Mouse (Mus musculus) granulocyte monocyte progenitor cell, adult 5-6 weeks (primary cell): Measurements from ENCODE around the gene Peli2. TPM values are rescaled to one million over a fixed set of nuclear protein-coding genes. Genes with fewer than 3 reads are reported as not detected.
A peak's percentile ranks its signal among the peaks of the same experiment; 100 is the strongest.

Source experiments
- ATAC-seq: replicated peaks from 2 replicates; pipeline ENCODE4 v1.8.0; 2016; ENCODE audit warnings: mild to moderate bottlenecking, moderate TSS enrichment, inconsistent platforms; ENCODE audit not compliant: poor library complexity, severe bottlenecking
- total RNA-seq, 2 experiments: library from RNA; stranded (forward) in 1 of 2; stranded (reverse) in 1 of 2; fragments of 200-712, 200-1000 nt in 1 of 2; fragments of >200 nt in 1 of 2; fragmentation: Nextera tagmentation in 1 of 2; gene quantifications; 2 replicates each; pipeline ENCODE4 v1.2.3; 2014 to 2017

Gene Peli2
- total RNA-seq, 2 experiments from 2014 or later = 8.7 to 9.9 TPM

- ATAC-seq = no peak
These were observed 138.2 kb downstream of the Peli2 start for GRCm38 (mm10) chr14:48258696-48259366.

- no peak for ATAC-seq
These were observed 142.5 kb downstream of the Peli2 start for GRCm38 (mm10) chr14:48263146-48263545.

GRCm38 (mm10) chr14:48266710-48267109 lies 146.1 kb downstream of the Peli2 start:
- ATAC-seq = no peak

- no peak for ATAC-seq
These were observed 157.7 kb downstream of the Peli2 start for GRCm38 (mm10) chr14:48278291-48278690.

DNA sequence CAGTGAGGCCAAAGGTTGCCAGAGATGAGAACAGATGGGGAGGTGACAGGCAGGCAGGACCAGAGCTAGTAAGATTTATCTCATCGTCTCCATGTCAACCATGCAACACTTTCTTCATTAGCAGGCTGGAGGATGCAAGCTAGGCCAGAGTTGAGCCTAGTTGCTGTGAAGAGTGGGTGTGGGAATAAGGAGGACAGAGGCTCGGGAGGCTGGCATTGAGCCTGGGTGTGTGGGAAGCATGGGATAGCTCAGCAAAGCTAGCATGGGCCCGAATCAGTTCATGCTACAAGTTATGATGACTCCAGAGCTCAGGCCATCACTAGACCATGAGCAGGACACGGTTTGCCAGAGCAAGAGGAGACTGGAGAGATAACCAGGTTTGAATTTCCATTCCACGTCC lies 166.3 kb downstream of the Peli2 start:
- no peak for ATAC-seq

- no peak for ATAC-seq
These were observed 167.0 kb downstream of the Peli2 start for GRCm38 (mm10) chr14:48287581-48287980.

DNA sequence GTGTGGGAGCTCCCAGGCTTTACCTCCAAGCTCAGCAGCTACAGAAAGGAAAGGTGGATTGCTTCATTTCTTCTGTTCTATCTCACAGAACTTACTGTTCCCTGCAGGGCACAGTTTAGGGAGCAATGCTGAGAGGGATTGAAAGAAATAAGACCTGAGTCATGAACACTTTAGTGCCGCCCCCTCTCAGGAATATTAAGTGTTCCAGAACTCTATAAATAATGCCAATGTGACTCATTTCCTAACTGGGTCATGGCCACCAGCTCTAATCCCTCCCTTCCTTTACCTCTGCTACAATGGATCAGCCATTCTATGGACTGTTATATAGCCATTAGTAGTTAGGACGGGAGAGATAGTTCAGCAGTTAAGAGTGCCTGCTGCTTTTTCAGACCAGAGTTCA lies 168.0 kb downstream of the Peli2 start:
- ATAC-seq = no peak

GRCm38 (mm10) chr14:48289602-48290599 lies 169.3 kb downstream of the Peli2 start:
- no peak for ATAC-seq

GRCm38 (mm10) chr14:48293498-48293897 lies 172.9 kb downstream of the Peli2 start:
- ATAC-seq = no peak

- peak; percentile 88 for ATAC-seq
These were observed 174.8 kb downstream of the Peli2 start for GRCm38 (mm10) chr14:48295410-48295809.

- peak; percentile 48 for ATAC-seq
These were observed 175.2 kb downstream of the Peli2 start for GRCm38 (mm10) chr14:48295815-48296271.

DNA sequence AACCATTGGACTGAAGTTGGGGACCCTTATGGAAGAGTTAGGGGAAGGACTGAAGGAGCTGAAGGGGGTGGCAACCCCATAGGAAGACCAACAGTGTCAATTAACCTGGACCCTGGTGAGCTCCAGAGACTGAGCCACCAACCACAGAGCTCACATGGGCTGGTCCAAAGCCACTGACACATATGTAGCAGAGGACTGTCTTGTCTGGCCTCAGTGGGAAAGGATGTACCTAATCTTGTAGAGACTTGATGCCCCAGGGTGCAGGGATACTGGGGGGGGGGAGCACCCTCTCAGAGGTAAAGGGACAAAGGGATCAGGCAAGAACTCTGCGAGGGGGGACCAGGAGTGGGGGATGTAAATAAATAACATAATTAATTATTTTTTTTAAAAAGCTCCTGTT lies 176.2 kb downstream of the Peli2 start:
- ATAC-seq = no peak

DNA sequence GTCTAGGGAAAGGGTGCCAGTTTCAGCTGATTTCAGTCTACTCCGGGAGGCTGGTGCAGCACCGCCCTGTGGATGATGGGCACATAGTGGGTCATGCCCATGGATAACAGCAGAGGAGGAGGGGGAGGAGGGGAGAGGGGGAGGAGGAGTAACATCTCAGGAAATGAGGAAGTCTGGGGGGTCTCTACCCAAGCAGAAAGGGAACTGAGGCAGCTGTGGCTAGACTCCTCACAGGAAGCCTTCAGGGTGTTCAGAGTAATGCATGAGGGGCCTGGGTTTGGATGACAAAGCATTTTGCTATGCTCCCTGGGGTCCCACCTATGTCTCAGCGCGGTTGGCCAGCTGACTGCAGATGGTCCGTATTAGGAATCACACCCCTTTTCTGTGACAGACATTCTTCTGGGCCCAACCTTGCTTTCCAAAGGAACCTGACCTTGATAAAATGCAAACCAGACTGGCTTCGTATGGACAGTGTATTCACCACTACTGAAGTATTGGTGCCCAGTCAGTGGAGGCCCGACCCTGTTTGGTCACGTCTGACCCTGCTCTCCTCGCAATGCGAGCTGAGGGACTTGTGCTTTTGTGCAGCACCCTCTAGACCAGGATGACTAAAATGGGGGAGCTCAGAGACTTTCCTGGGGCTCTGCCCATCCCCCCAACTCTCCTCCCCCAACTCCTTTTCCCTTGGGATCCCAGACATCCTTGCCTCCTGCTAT lies 182.0 kb downstream of the Peli2 start:
- ATAC-seq = peak; percentile 76

GRCm38 (mm10) chr14:48303235-48303634 lies 182.6 kb downstream of the Peli2 start:
- no peak for ATAC-seq

- ATAC-seq = peak; percentile 94
These were observed 183.2 kb downstream of the Peli2 start for GRCm38 (mm10) chr14:48303841-48304240.

- ATAC-seq = no peak
These were observed 192.6 kb downstream of the Peli2 start for GRCm38 (mm10) chr14:48313234-48313633.

- no peak for ATAC-seq
These were observed 195.8 kb downstream of the Peli2 start for GRCm38 (mm10) chr14:48316396-48316795.

GRCm38 (mm10) chr14:48323771-48324459 lies 203.3 kb downstream of the Peli2 start:
- ATAC-seq = no peak

DNA sequence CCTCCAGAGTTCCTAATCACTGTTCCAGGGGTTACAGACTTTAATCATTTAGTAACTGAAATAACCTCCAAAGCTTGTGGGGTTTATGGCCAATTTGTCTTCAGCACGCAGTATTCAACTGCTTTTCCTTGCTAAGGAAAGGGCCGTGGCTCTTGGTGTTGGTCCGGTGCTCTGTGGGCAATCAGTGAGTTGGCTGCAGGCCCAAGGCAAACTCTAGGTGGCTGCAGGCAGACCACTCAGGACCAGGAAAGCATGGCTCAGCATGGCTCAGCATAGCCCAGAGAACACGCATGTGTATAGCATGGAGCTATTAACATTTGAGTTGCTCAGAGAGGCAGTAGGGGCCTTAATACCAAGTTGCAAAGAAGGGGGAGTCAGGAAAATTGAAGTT lies 203.8 kb downstream of the Peli2 start:
- no peak for ATAC-seq

DNA sequence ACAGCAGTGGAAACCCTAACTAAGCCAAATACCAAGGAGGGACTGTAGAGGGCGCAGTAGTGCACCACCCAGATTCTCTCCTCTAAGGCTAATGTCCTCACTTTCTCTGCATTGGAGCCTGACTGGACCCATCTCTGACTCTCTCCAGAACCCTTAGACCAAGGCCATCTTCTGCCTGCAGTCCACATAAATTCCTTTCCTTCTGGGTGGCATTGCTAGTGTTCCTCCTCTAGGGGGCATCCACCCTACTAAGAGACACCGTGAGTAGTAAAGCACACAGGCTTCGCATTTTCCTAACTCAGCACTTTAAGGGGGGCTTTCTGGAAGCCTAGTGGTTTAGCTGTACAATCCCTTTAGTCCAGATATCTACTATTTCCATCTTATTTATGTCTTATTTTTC lies 207.1 kb downstream of the Peli2 start:
- no peak; the same call in 1 of the 2 replicates for ATAC-seq
